Mouse (Mus musculus): ENCODE measurements at regions not wholly inside any gene's neighbourhood (a gene's known extent, or its start where the extent isn't known, plus 50 kb on each side); places are given as distances from the start of the nearest gene placed in this dataset.

DNA sequence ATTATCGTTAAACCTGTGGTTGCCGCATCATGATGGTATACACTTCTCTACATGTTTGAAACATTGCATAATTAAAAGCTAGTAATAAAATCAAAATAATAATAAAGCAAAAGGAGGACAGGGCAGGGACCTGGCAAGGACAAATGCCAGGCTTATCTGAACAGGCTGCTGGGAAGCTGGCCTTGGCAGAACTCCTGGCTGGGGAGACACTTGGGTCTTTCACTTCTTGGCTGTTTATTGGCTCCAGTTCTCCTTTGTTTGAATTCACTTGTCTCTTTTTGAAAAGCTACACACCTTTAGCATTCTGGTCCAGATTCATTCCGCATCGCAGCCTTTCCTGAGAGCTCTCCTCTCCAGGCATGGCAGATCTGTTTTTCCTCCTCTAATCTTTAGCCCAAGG, 91.6 kb upstream of the Nckap5 start:
- no peak for DNase-seq (ENCODE audit: extremely low spot score, low spot score)

DNA sequence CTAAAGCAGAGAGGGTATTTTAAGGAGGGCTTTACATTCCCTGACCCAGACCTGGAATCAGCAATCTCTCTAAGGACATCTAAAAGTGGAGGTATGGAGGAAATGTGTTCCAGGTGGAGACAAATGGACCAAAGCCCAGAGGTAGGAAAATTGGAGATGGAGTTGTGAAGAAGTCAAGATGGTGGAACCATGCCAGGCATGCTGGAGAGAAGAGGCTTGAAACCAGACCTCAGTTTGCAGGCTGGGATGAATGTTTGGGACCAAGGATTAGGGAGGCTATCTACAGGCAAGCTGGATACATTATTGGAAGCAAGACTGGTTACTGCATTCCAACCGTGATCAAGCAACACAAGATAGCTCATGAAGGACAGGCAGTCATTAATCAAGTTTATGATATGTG, 88.3 kb upstream of the Nckap5 start:
- no peak for DNase-seq (ENCODE audit: extremely low spot score, low spot score)

DNA sequence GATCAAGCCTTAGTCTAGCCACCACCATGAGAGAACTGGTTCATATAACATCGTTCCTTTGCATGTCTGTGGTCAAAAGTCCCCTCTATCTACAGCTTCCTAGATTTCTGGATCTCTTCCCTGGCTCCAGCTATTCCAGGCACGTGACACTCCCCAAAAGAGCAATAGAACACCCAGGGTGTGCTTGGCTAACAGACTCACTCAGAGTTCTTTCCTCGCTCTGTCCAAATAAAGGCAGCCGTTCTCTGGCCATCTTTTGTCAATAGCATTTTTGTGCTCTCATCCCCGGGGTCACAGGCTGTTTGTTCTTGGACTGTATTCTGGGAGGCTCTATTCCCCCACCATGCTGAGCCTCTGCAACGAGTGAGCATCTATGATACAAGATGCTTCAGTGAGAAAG, 87.3 kb upstream of the Nckap5 start:
- no peak for DNase-seq (ENCODE audit: extremely low spot score, low spot score)

DNA sequence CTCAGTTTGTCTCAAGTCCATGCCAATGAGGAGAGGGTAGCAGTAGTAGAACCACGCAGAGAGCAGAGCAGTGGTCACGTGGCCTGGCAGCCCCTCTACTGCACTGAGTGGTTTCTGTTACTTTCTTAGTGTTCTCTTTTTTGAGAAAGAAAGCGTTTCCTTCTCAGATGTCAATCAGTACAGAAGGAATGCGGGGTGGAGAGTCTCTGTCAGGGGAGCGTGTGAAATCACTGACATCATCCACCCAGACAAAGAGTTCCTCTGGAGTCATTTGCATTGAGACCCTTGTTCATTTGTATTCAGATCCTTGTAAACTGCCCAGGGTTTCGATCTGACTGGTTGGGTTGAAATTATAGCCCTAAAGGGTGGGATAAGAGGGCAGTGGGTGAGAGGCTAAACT, 85.8 kb upstream of the Nckap5 start:
- no peak for DNase-seq (ENCODE audit: extremely low spot score, low spot score)

DNA sequence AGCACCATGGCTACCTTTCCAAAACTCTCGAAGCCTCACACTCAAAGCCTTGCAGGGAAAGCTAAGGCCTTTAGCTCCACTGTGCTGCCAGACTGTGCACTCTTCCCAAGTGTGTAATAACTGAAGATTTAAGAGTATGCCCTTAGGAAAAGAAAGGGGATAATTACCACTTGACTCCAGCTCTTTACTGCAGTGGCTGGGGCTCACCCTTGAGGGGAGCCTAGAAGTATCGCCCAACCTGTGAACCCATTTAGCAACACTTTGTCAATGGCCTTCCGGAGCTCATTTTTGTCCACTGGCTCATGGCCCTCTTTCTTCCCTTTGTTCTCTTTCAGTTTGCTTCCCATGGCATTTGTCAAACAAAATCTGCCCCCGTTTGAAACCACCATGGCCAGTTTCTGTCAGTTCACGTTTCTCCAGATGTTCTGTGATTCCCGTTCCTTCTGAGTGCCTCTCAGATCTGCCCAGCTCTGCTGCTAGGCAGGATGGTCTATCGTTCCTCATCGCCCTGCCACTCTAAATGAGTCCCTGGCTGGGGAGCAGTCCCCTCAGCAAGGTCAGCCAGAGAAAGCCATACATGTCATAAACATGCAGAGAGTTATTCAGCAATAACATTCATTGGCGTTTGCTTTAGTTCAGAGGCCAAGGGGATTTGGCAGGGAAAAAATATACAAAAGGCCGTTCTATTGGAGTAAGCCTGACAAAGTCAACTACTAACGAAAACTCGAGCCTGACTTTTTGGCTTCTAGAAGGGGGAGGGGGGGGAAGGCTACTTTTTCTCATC, 80.9 kb upstream of the Nckap5 start:
- no peak for DNase-seq (ENCODE audit: extremely low spot score, low spot score)

DNA sequence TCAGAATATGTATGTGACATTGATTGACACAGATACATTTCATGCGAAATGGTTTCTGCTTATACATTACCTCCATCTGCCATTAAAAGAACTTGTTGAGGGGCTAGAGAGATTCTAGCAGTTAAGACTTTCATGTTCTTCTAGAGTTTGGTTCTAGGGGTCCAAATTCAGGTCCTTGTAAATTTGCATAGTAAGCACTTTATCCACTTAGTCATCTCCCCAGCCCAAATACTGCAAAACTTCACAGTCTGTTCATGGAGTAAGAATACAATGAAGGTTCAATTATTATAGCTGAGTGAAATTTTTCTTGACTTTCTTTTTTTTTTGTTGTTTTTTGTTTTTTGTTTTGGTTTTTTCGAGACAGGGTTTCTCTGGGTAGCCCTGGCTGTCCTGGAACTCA, 76.8 kb upstream of the Nckap5 start:
- no peak for DNase-seq (ENCODE audit: extremely low spot score, low spot score)

DNA sequence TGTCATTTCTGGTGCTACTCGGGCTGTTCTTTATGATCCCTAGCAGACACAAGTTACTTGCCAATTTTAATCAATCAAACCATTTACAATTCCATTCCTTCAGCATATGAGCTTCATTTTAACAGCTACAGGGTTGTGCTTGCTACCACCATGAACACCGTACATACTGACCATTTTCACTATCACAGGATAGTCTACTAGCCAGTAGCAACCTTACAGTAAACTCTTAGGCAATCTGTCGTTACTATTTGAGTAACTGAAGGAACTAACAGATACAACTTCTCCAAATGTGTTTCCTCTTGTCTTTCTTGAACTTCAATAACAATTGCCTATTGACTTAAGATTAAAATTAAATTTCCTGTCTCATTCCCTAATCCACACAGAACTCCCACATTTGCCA, 67.9 kb upstream of the Nckap5 start:
- no peak for DNase-seq (ENCODE audit: extremely low spot score, low spot score)

DNA sequence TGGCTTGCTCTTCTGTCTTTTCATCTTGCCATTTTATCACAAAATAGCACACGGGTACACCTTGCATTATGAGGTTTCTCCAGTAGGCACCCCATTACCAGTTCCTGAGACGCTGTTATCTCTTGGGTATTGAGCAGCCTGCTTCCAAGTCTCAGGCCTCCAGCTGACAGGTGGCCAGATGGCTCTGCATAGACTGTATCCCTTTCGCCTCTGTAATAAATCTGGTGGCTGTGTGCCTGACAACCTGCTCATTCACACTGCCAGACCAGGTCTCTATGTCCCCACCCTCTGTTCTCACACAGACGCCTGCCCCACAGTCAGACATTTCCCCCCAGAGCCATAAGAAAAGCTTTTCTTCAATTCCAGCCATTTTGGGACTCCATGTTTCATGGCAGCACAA, 66.3 kb upstream of the Nckap5 start:
- no peak for DNase-seq (ENCODE audit: extremely low spot score, low spot score)

DNA sequence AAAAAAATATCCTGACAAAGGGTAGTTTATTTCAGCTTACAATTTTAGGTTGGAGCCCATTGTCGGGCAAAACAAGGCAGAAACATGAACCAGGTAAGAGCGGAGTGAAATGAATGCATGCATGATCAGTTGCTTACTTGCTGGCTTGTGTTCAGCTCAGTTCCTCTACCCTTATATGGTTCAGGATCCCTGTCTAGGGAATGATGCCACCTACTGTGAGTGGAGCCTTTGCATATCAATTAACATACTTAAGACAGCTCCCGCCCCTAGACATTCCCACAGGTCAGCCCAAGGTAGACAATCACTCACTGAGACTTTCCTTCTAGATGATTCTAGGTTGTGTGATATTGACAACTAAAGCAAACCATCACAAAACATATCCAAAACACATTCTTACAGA, 50.2 kb upstream of the Nckap5 start:
- DNase-seq (ENCODE audit: extremely low spot score, low spot score): no peak
